In the genomic region with DNA sequence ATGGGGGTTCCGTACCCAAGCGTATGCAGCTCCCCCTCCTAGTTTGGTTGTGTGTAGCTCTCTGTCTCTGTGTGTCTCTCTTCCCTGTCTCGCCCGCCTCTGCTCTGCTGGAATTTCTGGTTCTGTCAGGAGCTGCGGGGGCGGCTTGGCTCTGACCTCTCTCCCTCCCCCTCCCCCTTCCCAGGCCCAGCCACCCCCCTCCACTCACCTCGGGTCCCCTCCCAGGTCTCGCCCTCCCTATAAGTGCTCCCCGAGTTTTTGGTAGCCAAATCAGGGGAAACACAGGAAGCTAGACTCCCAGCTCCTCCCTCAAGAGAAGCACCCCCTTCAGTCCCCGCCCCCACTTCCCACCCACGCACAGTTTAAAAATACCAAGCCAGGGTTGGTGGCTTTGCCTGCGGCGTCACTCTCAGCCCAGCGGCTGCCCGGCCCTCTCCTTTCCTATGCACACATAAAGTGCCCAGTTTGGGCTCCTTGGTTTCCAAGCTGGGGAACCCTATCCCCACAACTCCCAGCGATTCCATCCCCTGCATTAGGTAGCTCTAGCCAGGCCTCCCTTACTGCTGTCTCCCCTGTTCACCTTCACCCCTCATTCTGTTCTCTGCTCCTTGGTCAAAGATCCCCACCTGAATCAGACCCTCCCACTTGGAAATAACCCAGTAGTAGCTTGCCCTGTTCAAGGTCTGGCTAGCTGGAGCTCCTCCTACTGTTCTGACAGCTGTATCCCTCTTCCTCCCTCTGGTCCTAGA, we compare ENCODE assay signal across 8 mouse cellular contexts. TPM values are rescaled to one million over a fixed set of nuclear protein-coding genes. Genes with fewer than 3 reads are reported as not detected.
DNase-seq lines count a peak whose midpoint lies in the region; ATAC-seq and TF ChIP-seq lines count a peak whose summit lies in the region.

No protein-coding gene starts in this region.

- peak; percentile 51 for ATAC-seq in G1E (ENCODE audit: extremely low read depth, insufficient number of reproducible peaks, low FRiP score, poor library complexity, severe bottlenecking)
- peak; percentile 34 for ATAC-seq in intestine, embryonic 16.5 days
- peak; percentile 35 for ATAC-seq in liver, embryonic 15.5 days (ENCODE audit: insufficient read depth)

- peak overlapping the region; percentile 69 for H3K4me3 ChIP-seq in G1E (ENCODE audit: low read depth, low read length)
- H3K4me3 ChIP-seq in intestine, embryonic 16.5 days (ENCODE audit: low read length): peak overlapping the region; percentile 36
- H3K4me3 ChIP-seq in liver, embryonic 15.5 days (replicated peaks): peak overlapping the region; percentile 26

- no peaks in the 10 kb centered on the region for H3K9me3 ChIP-seq in G1E (replicated peaks)
- no peaks in the 10 kb centered on the region for H3K9me3 ChIP-seq in intestine, embryonic 16.5 days (ENCODE audit: control insufficient read depth, low read length)
- no peaks in the 10 kb centered on the region for H3K9me3 ChIP-seq in liver, embryonic 15.5 days (replicated peaks)

- DNase-seq in 3T3-L1 (ENCODE audit: low read depth, low spot score): peak; percentile 92
- DNase-seq in G1E (ENCODE audit: low spot score): peak; percentile 98
- peak; percentile 78 for DNase-seq in cerebellum, adult 9-11 months
- DNase-seq in heart, adult 11 months: peak; percentile 99
- peak; percentile 60 for DNase-seq in neural tube, embryonic 10.5 days (ENCODE audit: extremely low spot score, low spot score)
- peak; percentile 54 to 70 for DNase-seq in thymus, postnatal 10 days (ENCODE audit: low spot score in 2 of 2)

- TF ChIP-seq CTCF in G1E (IDR thresholded peaks at IDR 0.05; ENCODE audit: low read depth, low read length): no peak

- H3K36me3 ChIP-seq in G1E (replicated peaks): peaks cover 77% of the 10 kb centered on the region
- H3K36me3 ChIP-seq in intestine, embryonic 16.5 days (ENCODE audit: control insufficient read depth, insufficient read depth, low read length): peaks cover 6% of the 10 kb centered on the region; the same call in 1 of the 2 replicates
- H3K36me3 ChIP-seq in liver, embryonic 15.5 days (replicated peaks): peaks cover 14% of the 10 kb centered on the region; the same call in 1 of the 2 replicates

- 3% methylated on average over 16 of the region's 16 CpGs for WGBS in intestine, embryonic 16.5 days
- 7% methylated on average over 16 of the region's 16 CpGs for WGBS in liver, embryonic 15.5 days (ENCODE audit: insufficient replicate concordance)

- H3K27me3 ChIP-seq in G1E (ENCODE audit: insufficient read depth, low read length): no peaks in the 10 kb centered on the region
- no peaks in the 10 kb centered on the region for H3K27me3 ChIP-seq in intestine, embryonic 16.5 days (replicated peaks; ENCODE audit: control insufficient read depth, insufficient read depth, low read length)
- H3K27me3 ChIP-seq in liver, embryonic 15.5 days: peaks cover 60% of the 10 kb centered on the region

- H3K4me2 ChIP-seq in intestine, embryonic 16.5 days (ENCODE audit: low read depth, low read length): peak overlapping the region; percentile 55
- H3K4me2 ChIP-seq in liver, embryonic 15.5 days: peak overlapping the region; percentile 55

- H3K9ac ChIP-seq in intestine, embryonic 16.5 days (ENCODE audit: low read depth, low read length): peak overlapping the region; percentile 59
- no peak overlapping the region; the same call in 1 of the 2 replicates for H3K9ac ChIP-seq in liver, embryonic 15.5 days

- H3K27ac ChIP-seq in intestine, embryonic 16.5 days (ENCODE audit: low read length): peak overlapping the region; percentile 83
- H3K27ac ChIP-seq in liver, embryonic 15.5 days (replicated peaks): peak overlapping the region; percentile 72

- H3K4me1 ChIP-seq in G1E (ENCODE audit: insufficient read depth, low read depth, low read length): peaks cover 96% of the 10 kb centered on the region
- peaks cover 64% of the 10 kb centered on the region for H3K4me1 ChIP-seq in intestine, embryonic 16.5 days (ENCODE audit: control insufficient read depth, insufficient read depth, low read length)
- peaks cover 57% of the 10 kb centered on the region for H3K4me1 ChIP-seq in liver, embryonic 15.5 days (replicated peaks)

RNA-seq across cellular contexts. Expression of a gene that starts 4.6 kb away (rescaled TPM):
- total RNA-seq in G1E (2014; fragmentation: Nextera tagmentation) (41.9 and 57.6 TPM in 2 replicates), G1E (2017) (36.2 and 40.4 TPM in 2 replicates)
- 5.5 and 5.6 TPM in 2 replicates for polyA plus RNA-seq in G1E (2012)
- polyA plus RNA-seq in intestine, embryonic 16.5 days (2015; fragmentation: Nextera tagmentation; extraction: Ambion mirVana): 4.8 and 5.9 TPM in 2 replicates
- polyA plus RNA-seq in liver, embryonic 15.5 days (2015; fragmentation: Nextera tagmentation; extraction: Ambion mirVana): 5.3 and 5.7 TPM in 2 replicates

RNA-seq across cellular contexts. Expression of a gene that starts 6.3 kb away (rescaled TPM):
- total RNA-seq in G1E (2014; fragmentation: Nextera tagmentation) (28.6 and 31.6 TPM in 2 replicates), G1E (2017) (41.0 and 41.8 TPM in 2 replicates)
- polyA plus RNA-seq in G1E (2012): 92.3 and 106 TPM in 2 replicates
- polyA plus RNA-seq in intestine, embryonic 16.5 days (2015; fragmentation: Nextera tagmentation; extraction: Ambion mirVana): 7.5 and 8.4 TPM in 2 replicates
- polyA plus RNA-seq in liver, embryonic 15.5 days (2015; fragmentation: Nextera tagmentation; extraction: Ambion mirVana): 2.9 and 3.5 TPM in 2 replicates

RNA-seq across cellular contexts. Expression of a gene that starts 19.3 kb away (rescaled TPM):
- total RNA-seq in G1E (2014; fragmentation: Nextera tagmentation) (44.0 and 55.0 TPM in 2 replicates), G1E (2017) (84.0 and 90.5 TPM in 2 replicates)
- 65.5 and 69.5 TPM in 2 replicates for polyA plus RNA-seq in G1E (2012)
- 46.8 and 49.3 TPM in 2 replicates for polyA plus RNA-seq in intestine, embryonic 16.5 days (2015; fragmentation: Nextera tagmentation; extraction: Ambion mirVana)
- polyA plus RNA-seq in liver, embryonic 15.5 days (2015; fragmentation: Nextera tagmentation; extraction: Ambion mirVana): 14.3 and 15.6 TPM in 2 replicates

RNA-seq across cellular contexts. Expression of a gene that starts 41.1 kb away (rescaled TPM):
- total RNA-seq in G1E (2014; fragmentation: Nextera tagmentation) (0.30 TPM in 1 of 2 replicates, not detected in the other), G1E (2017) (0.06 and 0.27 TPM in 2 replicates)
- 0.67 and 0.86 TPM in 2 replicates for polyA plus RNA-seq in G1E (2012)
- polyA plus RNA-seq in intestine, embryonic 16.5 days (2015; fragmentation: Nextera tagmentation; extraction: Ambion mirVana): 64.6 and 67.0 TPM in 2 replicates
- polyA plus RNA-seq in liver, embryonic 15.5 days (2015; fragmentation: Nextera tagmentation; extraction: Ambion mirVana): 23.2 and 31.1 TPM in 2 replicates

RNA-seq across cellular contexts. Expression of a gene that starts 42.9 kb away (rescaled TPM):
- total RNA-seq in G1E (2014; fragmentation: Nextera tagmentation): 0.23 and 3.1 TPM in 2 replicates
- total RNA-seq in G1E (2017): 0.16 and 0.23 TPM in 2 replicates
- polyA plus RNA-seq in G1E (2012): 0.09 TPM in 1 of 2 replicates, not detected in the other
- polyA plus RNA-seq in intestine, embryonic 16.5 days (2015; fragmentation: Nextera tagmentation; extraction: Ambion mirVana): 53.8 and 61.2 TPM in 2 replicates
- 0.08 and 0.12 TPM in 2 replicates for polyA plus RNA-seq in liver, embryonic 15.5 days (2015; fragmentation: Nextera tagmentation; extraction: Ambion mirVana)

Comparison
In these comparisons a context has a peak if more than half of its experiments do, and no peak if none do; other contexts are left out.
1. Peak in every context shown above with its lines: DNase-seq, ATAC-seq, H3K4me3 ChIP-seq and H3K27ac ChIP-seq.